Mouse (Mus musculus) kidney, adult 11 months (tissue): ENCODE measurements at regions not wholly inside any gene's neighbourhood (a gene's known extent, or its start where the extent isn't known, plus 50 kb on each side); places are given as distances from the start of the nearest gene placed in this dataset.

Experiments used
- DNase-seq: peaks from one replicate; pipeline ENCODE4 v3.0.0; 2022

DNA sequence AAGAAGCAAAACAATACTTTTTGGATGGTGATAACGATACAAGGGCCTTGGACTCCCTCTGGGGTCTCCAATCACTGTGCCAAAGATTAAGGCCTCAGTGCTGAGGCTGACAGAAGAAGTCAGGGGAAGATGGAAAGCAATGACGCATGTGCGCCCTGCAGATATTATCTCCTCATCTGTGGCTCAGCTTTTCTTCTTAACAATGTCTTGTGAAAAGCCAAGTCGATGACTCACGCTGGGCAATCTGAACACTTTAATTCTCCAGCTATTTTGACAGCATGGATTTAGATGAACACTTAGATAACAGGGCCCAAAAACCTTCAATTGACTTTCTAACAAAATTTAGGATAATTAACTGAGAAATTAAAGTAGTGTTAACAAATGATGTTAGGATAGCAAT is 155.7 kb upstream of the Cxcl12 start:
- DNase-seq = no peak

DNA sequence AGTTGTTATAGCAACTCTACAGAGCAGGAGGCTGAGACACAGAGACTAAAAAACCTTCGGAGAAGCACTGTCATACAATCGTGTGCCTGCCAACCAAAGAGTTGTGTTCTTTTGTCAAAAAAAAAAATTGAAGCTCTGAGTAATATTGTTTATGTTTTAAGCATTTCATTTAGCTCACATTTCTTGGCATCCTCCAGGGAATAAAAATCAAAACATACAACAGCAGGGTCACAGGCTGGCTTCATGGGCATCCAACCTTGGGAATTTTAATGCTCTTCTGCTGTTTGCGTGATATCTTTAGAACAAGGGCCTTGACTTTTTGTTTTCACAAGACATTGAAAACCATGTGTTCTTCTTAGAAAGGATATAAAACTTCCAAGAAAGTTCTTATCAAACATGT is 152.9 kb upstream of the Cxcl12 start:
- DNase-seq = no peak

DNA sequence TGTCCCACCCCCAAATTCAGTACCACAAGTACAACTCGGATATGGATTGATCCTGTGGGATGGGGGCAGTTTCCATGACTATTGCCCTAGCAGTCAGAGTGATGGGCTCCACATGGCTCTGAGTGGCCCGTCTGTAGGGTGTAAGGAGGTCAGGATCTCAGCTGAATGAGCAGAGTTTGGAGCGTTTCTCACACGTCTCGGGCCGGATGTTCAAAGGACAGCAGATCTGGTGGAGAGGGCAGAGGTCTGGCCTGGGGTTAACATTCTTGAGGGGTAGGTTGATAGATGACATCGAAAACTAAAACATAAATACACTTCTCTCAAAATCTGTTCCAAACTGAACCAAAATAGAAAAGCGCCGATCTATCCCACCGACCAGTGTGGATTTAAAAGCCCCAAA is 146.5 kb upstream of the Cxcl12 start:
- DNase-seq = peak; percentile 18

DNA sequence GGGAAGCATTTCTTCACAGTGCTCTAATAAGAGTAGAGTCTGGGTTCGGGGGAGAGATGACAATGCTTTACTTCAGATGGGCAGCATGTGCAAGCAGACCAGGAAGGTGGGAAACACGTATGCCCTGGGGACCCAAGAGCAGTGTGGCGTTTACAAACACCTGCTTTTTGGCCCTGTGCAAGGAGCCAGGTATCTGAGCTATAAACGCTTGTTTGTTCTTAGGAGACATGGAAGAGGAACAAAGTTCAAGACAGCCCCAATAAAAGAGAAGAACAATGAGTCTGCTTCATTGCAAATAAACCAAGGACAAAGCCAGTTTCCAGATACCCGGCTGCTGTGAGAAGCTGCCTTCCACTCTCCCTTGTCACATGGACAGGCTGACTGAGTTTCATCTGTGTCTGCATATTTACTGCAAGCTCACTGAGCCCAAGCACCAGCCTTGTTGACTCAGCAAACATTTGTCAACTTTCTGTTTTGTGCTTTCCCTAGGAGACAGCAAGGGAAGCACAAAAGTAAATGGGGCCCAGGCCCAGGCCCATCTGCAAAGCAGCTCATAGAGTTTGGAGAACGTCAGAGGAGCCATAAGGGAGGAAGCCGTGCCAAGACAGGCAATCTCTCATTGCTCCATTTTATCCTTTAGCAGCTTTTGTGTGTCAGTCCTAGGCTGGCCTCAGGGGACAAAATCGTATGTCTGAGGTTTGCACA is 136.1 kb upstream of the Cxcl12 start:
- DNase-seq = no peak

DNA sequence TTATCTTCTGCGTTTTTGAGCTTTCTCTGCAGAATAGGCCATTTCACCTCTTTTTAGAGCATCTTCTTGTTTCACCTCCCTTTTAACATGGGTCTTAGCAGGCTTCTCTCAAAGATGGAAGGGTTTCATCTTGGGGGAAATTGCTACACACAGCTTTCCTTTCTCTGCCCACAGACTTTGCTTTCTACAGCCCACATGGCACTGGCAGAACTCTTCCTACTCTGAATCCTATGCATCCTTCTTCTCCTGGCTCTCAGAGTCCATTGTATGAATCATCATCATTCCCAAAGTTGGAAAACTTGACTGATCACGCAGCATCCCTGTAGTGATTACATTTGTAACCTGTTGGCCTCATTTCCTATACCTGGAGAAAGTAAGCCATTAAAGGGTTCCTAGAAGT is 124.6 kb upstream of the Cxcl12 start:
- DNase-seq = no peak

GRCm38 (mm10) chr6:117049459-117050010 is 118.8 kb upstream of the Cxcl12 start:
- DNase-seq = no peak

DNA sequence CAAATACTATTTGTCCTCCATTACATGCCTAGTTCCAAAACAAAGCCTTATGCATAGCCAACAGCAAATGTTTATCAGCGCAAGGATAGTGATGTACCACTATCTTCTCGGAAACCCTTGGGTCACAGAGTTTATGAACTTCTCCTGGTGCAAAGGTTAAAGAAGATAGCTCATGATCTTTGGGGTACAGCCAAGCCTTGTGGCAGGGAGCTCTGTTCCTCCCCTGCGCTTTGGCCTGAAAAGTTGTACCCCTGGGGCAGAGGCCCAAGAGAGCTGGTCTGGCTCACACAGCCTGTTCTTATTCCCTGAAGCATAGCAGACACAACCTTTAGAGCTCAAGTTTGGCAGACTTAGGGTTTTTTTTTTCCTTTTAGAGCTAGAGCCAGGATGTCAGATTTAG is 107.6 kb upstream of the Cxcl12 start:
- DNase-seq = peak; percentile 50

- no peak for DNase-seq
Observed at GRCm38 (mm10) chr6:117067541-117068305, 100.6 kb upstream of the Cxcl12 start.

DNA sequence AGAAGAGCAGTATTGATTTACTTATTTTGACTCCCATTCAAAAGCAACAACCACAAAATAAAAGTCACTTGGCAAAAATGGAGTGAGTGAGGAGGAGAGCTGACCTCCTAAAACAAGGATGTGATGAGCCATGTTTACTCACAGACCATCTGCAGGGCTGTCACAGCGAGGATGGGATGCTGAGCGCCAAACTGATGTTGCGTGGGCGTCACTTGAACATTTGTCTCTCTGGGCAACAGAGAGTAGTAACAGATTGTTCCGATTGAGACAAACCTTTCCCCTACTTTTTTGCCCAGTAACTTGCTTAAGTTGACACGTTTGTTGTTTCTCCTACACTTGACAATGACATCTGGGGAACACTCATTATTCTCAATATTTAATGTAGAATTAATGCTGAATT is 97.0 kb upstream of the Cxcl12 start:
- no peak for DNase-seq

DNA sequence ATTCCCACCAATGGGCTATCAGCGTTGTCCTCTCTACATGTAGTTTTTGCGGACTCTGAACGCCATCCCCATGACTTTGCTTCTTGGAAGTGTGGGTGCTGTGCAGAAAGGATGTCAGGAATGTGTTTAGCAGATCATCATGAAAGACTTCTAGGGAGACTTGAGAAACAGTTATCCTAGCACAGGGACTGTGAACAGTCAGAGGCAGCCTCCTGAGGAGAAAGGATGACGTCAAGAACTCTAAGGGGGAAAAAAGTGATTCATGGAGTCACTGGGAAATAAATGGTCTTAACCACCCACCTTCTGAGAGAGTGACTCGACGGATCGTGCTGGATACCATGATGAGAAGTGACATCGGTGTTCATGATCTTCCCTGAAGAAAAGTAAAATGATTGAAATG is 96.5 kb upstream of the Cxcl12 start:
- DNase-seq = no peak

GRCm38 (mm10) chr6:117079500-117079899 is 88.8 kb upstream of the Cxcl12 start:
- no peak for DNase-seq

- peak; percentile 5 for DNase-seq
Observed at GRCm38 (mm10) chr6:117080973-117081372, 87.4 kb upstream of the Cxcl12 start.

- no peak for DNase-seq
Observed at GRCm38 (mm10) chr6:117084211-117084610, 84.1 kb upstream of the Cxcl12 start.

- no peak for DNase-seq
Observed at GRCm38 (mm10) chr6:117084833-117085500, 83.4 kb upstream of the Cxcl12 start.

DNA sequence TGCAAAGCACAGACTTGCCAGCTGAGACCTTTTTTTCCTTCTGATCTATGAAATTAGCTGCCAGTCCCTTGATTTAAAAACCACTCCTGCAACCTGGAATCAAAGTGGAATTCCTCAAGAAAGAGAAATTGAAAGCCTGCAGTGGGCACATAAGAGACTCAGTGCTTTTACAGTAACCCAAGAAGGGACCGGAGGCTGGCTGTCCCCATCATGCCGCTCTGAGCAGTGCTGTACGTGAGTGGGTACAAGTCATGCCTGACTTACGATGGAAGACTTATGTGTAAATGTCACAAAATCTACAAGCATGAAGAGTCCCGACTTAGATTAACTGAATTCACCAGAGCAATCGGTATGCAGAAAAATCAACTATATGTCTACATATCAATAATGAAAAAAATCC is 73.6 kb upstream of the Cxcl12 start:
- DNase-seq = no peak

DNA sequence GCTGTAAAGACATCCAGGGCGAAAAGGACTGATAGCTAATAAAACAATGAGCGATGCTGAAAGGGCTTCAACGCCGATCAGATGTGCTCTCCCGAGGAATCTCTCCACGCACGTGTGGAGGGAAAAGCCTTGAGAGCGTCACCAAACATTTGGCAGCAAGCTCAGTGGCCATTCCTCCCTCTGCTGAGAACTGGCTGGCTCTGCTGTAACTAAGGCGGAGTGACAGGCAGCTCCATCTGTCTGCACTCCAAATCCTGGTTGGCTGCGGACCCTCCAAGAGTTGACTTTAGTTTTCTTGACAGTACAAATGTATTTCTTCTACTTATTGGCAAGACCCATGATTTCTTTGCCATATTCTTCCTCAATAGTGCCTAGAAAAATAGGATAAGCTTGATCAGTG is 68.5 kb upstream of the Cxcl12 start:
- no peak for DNase-seq

DNA sequence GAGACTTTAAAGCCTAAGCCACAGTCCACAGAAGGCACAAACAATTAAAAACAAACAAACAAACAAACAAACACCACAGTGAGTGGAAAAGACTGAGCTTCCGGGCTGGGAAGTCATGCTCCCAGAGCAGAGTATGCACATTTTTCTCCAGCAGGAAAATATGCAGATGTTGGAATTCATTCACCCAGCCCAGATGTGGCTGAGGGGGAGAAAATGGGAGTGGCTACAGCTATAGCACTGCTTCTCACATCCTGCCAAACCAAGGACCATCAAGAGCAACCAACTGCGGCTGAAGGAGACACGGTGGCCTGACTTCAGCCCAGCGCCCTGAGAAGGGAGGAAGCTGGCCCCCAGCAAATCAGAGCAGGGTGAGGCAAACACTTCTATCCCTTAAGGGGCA is 65.6 kb upstream of the Cxcl12 start:
- DNase-seq = no peak

DNA sequence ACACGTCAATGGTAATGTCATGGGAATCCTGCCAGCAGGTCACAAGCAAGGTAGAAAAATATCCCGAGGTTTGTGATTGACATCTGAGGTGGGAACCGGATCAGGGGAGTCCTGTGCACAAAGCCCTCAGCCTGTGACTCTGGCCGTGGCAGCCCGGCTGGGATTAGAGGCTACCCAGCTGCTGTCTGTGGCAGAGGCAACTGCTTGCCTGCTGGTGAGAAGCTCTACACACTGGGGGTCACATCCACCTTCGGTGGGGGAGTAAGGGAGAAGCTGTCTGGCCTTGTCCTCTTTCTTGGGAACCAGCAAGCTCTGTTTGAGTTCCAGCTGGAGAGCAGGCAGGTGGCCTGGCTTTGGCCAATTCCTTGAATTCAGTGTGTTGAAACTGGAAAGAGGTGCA is 64.3 kb upstream of the Cxcl12 start:
- DNase-seq = no peak

- DNase-seq = no peak
Observed at GRCm38 (mm10) chr6:117104463-117104862, 63.9 kb upstream of the Cxcl12 start.

DNA sequence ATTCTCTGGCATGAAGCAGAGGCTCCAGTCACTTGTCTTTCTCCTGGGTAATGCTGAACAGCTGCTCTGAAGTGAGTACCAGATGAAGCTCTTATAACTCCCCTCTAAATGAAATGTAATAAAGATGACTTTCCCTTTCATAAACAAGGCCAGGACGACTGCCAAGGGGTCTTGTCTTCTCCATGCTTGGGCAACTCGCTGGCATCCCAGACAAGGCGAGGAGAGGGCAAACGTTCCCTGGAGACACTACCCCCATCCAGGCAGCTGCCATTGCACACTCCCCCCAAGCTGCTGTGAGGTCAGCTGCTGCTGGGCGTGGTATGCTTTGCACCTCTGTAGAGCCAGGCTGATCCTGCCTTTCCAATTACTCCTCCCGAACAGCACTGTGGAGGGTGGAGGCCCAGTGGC is 63.1 kb upstream of the Cxcl12 start:
- DNase-seq = no peak

GRCm38 (mm10) chr6:117110291-117110690 is 58.0 kb upstream of the Cxcl12 start:
- no peak for DNase-seq

GRCm38 (mm10) chr6:117114859-117115258 is 53.5 kb upstream of the Cxcl12 start:
- no peak for DNase-seq

GRCm38 (mm10) chr6:117118081-117118480 is 50.3 kb upstream of the Cxcl12 start:
- no peak for DNase-seq
